Mouse (Mus musculus): ENCODE results near the gene Bend4.

Bend4 gene

DNA sequence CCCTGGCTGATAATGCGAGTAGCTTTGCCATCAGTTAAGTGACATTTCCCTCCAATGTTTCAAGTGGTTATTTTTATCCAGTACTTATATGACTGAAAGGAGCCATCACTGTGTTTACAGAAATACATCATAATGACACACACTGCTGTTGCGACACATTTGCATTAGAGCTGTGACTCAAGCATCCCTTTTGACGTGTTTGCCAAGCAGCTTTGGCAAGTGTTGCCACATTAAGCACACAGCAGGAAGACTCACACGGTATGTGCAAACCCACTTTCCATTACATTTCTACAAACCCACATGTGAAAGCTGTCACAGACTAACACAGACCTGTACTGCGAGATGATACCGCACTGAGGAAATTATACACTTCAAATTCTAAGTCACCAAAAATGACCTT, 34.2 kb downstream of the Bend4 start:
- Histone ChIP-seq H3K36me3 (ENCODE audit: insufficient read depth, low read length) (peaks cover 44% of the 10 kb centered on the region), H3K9me3 (ENCODE audit: low read length) (no peaks in the 10 kb centered on the region), H3K27me3 (ENCODE audit: insufficient read depth, low read length) (no peaks in the 10 kb centered on the region), H3K4me1 (replicated peaks; ENCODE audit: low read depth, low read length) (no peaks in the 10 kb centered on the region), H3K4me3 (replicated peaks; ENCODE audit: low read length) (no peak overlapping the region)
- TF ChIP-seq NANOG (IDR thresholded peaks at IDR 0.05; ENCODE audit: borderline replicate concordance, low read length) (no peak), CTCF (conservative IDR thresholded peaks at IDR 0.05; ENCODE audit: low read length) (no peak), POU5F1 (IDR thresholded peaks at IDR 0.05; ENCODE audit: borderline replicate concordance, low read length) (no peak)

DNA sequence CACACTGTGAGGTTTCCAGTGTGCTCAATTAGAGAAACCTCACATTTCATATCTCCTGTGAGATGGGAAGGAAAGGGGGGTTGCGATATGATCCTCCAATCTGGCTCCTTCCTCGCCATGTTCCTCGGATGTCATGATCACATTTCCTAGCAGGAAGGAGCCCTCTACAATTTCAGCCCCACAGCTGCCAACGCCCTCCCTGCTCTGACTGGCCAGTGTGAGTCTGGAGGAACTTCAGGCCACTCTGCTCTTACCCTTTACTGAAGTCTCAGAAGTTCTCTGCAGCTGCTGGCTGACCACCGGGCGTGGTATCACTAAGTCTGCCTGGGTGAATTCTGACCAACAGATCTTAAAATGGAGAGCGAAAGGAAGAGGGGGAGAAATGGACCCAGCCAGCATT, 45.6 kb downstream of the Bend4 start:
- no peaks in the 10 kb centered on the region for H3K27me3 ChIP-seq (ENCODE audit: insufficient read depth, low read length)
- 0 out of 2 replicates have a peak, but pooled peaks cover 9% of the 10 kb centered on the region for H3K4me1 ChIP-seq (replicated peaks; ENCODE audit: low read depth, low read length)
- H3K9me3 ChIP-seq (ENCODE audit: low read length), result no peaks in the 10 kb centered on the region
- no peak for TF ChIP-seq POU5F1 (IDR thresholded peaks at IDR 0.05; ENCODE audit: borderline replicate concordance, low read length)
- no peak for TF ChIP-seq NANOG (IDR thresholded peaks at IDR 0.05; ENCODE audit: borderline replicate concordance, low read length)
- no peak for TF ChIP-seq CTCF (conservative IDR thresholded peaks at IDR 0.05; ENCODE audit: low read length)
- no peaks in the 10 kb centered on the region for H3K36me3 ChIP-seq (ENCODE audit: insufficient read depth, low read length)
- no peak overlapping the region for H3K4me3 ChIP-seq (replicated peaks; ENCODE audit: low read length)

DNA sequence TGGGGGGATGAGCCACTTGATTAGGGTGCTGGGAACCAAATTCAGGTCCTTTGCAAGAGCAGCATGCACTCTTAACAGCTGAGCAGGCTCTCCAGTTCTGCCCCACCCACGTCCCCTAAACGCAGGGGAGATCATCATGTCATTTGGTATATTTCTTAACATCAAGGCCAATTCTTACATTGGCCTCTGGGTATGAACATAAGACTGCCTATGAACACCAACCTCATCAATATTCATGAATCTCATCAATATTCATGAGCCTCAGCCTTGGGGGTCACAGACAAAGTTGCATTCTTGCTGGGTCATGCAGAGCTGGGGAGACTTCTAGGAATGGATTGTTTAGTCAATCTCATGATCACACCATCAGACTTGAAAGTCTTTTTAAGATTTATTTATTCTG, 46.4 kb downstream of the Bend4 start:
- Histone ChIP-seq H3K4me1 (replicated peaks; ENCODE audit: low read depth, low read length) (0 out of 2 replicates have a peak, but pooled peaks cover 9% of the 10 kb centered on the region), H3K27me3 (ENCODE audit: insufficient read depth, low read length) (no peaks in the 10 kb centered on the region), H3K9me3 (ENCODE audit: low read length) (no peaks in the 10 kb centered on the region), H3K4me3 (replicated peaks; ENCODE audit: low read length) (0 out of 2 replicates have a peak overlapping the region, but pooled peaks have one; percentile 17), H3K36me3 (ENCODE audit: insufficient read depth, low read length) (no peaks in the 10 kb centered on the region)
- no peak for TF ChIP-seq CTCF (conservative IDR thresholded peaks at IDR 0.05; ENCODE audit: low read length)
- TF ChIP-seq POU5F1 (IDR thresholded peaks at IDR 0.05; ENCODE audit: borderline replicate concordance, low read length), result no peak
- no peak for TF ChIP-seq NANOG (IDR thresholded peaks at IDR 0.05; ENCODE audit: borderline replicate concordance, low read length)

DNA sequence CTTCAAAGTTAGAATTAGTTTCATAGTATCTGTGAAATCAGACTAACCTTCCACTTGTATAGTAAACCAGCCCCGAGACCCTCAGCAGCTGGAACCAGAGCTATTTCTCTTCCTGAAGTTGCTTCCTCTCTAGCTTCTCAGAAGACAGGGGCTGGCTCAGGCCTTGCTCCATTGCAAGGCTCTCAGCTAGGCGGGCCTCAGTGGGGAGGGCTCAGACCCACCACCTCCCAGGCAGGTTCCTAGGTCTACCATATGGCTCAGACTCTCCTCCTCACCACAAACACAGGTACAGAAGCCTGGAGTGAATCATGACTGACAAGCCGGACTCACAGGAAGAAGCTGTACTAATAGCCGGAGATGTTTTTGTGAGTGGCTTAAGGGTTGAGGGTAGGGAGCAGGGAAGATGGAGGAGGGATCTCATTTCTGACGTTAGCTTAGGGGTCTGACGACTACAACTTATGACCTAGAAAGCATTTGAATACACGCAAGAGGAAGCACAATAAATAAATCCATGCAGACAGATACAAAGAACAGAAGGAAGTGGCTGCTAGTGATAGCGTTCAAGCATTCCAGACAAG, 51.0 kb downstream of the Bend4 start:
- Histone ChIP-seq H3K4me1 (replicated peaks; ENCODE audit: low read depth, low read length) (0 out of 2 replicates have a peak, but pooled peaks cover 4% of the 10 kb centered on the region), H3K27me3 (ENCODE audit: insufficient read depth, low read length) (no peaks in the 10 kb centered on the region), H3K9me3 (ENCODE audit: low read length) (no peaks in the 10 kb centered on the region), H3K4me3 (replicated peaks; ENCODE audit: low read length) (no peak overlapping the region), H3K36me3 (ENCODE audit: insufficient read depth, low read length) (no peaks in the 10 kb centered on the region)
- no peak for TF ChIP-seq POU5F1 (IDR thresholded peaks at IDR 0.05; ENCODE audit: borderline replicate concordance, low read length)
- no peak for TF ChIP-seq NANOG (IDR thresholded peaks at IDR 0.05; ENCODE audit: borderline replicate concordance, low read length)
- no peak for TF ChIP-seq CTCF (conservative IDR thresholded peaks at IDR 0.05; ENCODE audit: low read length)

DNA sequence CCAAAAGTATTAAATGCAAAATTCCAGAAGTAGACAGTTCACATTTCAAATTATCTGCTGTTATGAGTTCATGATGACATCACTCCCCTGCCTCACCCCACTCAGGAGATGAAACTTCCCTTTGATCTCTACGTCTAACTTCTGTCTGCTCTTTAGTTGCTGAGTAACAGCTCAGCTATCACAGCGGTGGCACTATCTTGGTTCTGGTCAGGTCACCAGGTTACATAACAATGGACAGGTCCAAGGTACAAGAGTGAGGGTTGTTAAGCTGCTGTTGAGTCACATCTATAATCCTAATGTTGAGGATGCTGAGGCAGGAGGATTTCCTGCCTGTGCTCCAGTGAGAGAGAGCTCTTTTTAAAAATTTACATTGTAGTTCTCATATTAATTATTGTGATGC, 65.2 kb downstream of the Bend4 start:
- Histone ChIP-seq H3K4me1 (replicated peaks; ENCODE audit: low read depth, low read length) (peaks cover 12% of the 10 kb centered on the region), H3K4me3 (replicated peaks; ENCODE audit: low read length) (no peak overlapping the region), H3K36me3 (ENCODE audit: insufficient read depth, low read length) (no peaks in the 10 kb centered on the region), H3K27me3 (ENCODE audit: insufficient read depth, low read length) (no peaks in the 10 kb centered on the region), H3K9me3 (ENCODE audit: low read length) (no peaks in the 10 kb centered on the region)
- TF ChIP-seq POU5F1 (IDR thresholded peaks at IDR 0.05; ENCODE audit: borderline replicate concordance, low read length) (no peak), CTCF (conservative IDR thresholded peaks at IDR 0.05; ENCODE audit: low read length) (no peak)

DNA sequence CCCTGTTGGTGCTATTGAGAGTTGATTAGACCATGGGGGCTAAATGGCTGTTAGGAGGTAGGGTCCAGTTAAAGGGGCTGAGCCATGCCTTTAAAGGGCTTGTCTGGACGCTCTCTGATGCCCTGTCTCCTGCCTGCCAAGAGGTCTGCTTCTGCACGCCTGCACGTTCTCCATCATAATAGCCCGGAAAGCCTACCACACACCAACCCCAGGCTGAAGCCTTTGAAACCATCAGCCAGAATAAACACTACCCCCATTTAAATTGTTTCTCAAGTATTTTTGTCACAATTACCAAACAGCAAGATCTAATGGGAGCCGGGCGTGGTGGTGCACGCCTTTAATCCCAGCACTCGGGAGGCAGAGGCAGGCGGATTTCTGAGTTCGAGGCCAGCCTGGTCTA, 65.8 kb downstream of the Bend4 start:
- no peak overlapping the region for H3K4me3 ChIP-seq (replicated peaks; ENCODE audit: low read length)
- no peaks in the 10 kb centered on the region for H3K9me3 ChIP-seq (ENCODE audit: low read length)
- peaks cover 12% of the 10 kb centered on the region for H3K4me1 ChIP-seq (replicated peaks; ENCODE audit: low read depth, low read length)
- no peaks in the 10 kb centered on the region for H3K27me3 ChIP-seq (ENCODE audit: insufficient read depth, low read length)
- H3K36me3 ChIP-seq (ENCODE audit: insufficient read depth, low read length), result no peaks in the 10 kb centered on the region
- no peak for TF ChIP-seq POU5F1 (IDR thresholded peaks at IDR 0.05; ENCODE audit: borderline replicate concordance, low read length)
- TF ChIP-seq NANOG (IDR thresholded peaks at IDR 0.05; ENCODE audit: borderline replicate concordance, low read length), result peak; percentile 43; the same call in 1 of the 2 replicates
- TF ChIP-seq CTCF (conservative IDR thresholded peaks at IDR 0.05; ENCODE audit: low read length), result no peak

DNA sequence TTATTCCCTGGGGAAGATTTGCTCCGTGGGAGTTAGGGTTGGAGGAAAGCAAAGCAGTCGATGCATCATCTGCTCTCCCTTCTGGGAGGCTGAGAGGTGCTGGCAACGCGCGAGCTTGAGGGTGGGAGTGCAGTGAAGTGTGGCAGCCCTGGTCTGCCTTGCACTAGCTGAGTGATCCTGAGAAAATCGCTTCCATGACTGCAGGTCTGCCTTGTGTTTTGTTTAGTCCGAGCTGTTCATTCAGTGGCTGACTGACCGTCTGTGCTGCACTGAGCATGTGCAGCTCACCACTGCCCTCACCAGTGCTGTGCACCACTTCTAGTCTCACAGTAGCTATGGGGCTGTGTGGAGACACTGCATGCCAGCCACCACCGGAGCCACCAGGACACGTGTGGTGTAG, 79.2 kb downstream of the Bend4 start:
- no peak for TF ChIP-seq CTCF (conservative IDR thresholded peaks at IDR 0.05; ENCODE audit: low read length)
- no peak for TF ChIP-seq NANOG (IDR thresholded peaks at IDR 0.05; ENCODE audit: borderline replicate concordance, low read length)
- TF ChIP-seq POU5F1 (IDR thresholded peaks at IDR 0.05; ENCODE audit: borderline replicate concordance, low read length), result no peak
- peaks cover 7% of the 10 kb centered on the region for H3K4me1 ChIP-seq (replicated peaks; ENCODE audit: low read depth, low read length)
- no peaks in the 10 kb centered on the region for H3K27me3 ChIP-seq (ENCODE audit: insufficient read depth, low read length)
- no peak overlapping the region for H3K4me3 ChIP-seq (replicated peaks; ENCODE audit: low read length)
- H3K36me3 ChIP-seq (ENCODE audit: insufficient read depth, low read length), result peaks cover 85% of the 10 kb centered on the region
- H3K9me3 ChIP-seq (ENCODE audit: low read length), result no peaks in the 10 kb centered on the region

DNA sequence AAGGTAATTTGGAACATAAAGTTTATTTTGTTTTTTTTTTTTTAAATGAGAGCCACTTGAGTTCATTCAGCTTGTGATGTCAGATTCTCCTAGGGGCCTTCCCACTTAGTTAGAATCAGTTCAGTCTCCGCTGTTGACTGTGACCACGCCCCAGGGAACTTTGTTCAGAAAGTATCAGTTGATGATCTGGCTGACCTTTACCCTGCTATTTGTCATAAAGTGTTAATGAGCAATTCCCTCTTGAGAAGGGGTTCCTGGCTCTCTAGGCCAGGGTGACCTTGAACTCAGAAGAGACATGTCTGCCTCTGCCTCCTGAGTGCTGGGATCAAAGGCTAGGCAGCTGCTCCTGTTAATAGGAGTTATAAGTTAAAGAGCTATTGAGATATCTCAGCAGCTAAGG, 81.0 kb downstream of the Bend4 start:
- Histone ChIP-seq H3K36me3 (ENCODE audit: insufficient read depth, low read length) (peaks cover 85% of the 10 kb centered on the region), H3K9me3 (ENCODE audit: low read length) (no peaks in the 10 kb centered on the region), H3K27me3 (ENCODE audit: insufficient read depth, low read length) (no peaks in the 10 kb centered on the region), H3K4me1 (replicated peaks; ENCODE audit: low read depth, low read length) (peaks cover 7% of the 10 kb centered on the region), H3K4me3 (replicated peaks; ENCODE audit: low read length) (no peak overlapping the region)
- TF ChIP-seq CTCF (conservative IDR thresholded peaks at IDR 0.05; ENCODE audit: low read length) (no peak), POU5F1 (IDR thresholded peaks at IDR 0.05; ENCODE audit: borderline replicate concordance, low read length) (no peak), NANOG (IDR thresholded peaks at IDR 0.05; ENCODE audit: borderline replicate concordance, low read length) (no peak)

Data from E14TG2a.4 (cell line).